Mouse (Mus musculus) MEL (cell line): ENCODE data around the gene Tomm20. TPM values are rescaled to one million over a fixed set of nuclear protein-coding genes. Genes with fewer than 3 reads are reported as not detected.

Experiments
- DNase-seq: peaks from one replicate; pipeline ENCODE4 v3.0.0; 2011; ENCODE audit warnings: low read depth, low spot score
- H3K27ac ChIP-seq: 2 replicates; pipeline ENCODE4 v1.5.1; 2012; ENCODE audit warnings: low read depth, mild to moderate bottlenecking, control low read depth, low read length, moderate library complexity; ENCODE audit not compliant: control insufficient read depth
- H3K27me3 ChIP-seq, 2 experiments: fragments of 150-350 bp in 1 of 2; sonication (generic) in 1 of 2; 2 replicates each; pipeline ENCODE4 v1.6.1; 2012; ENCODE audit warnings: low read length in 2 of 2, mild to moderate bottlenecking in 2 of 2, improper control_type of control experiment in 1 of 2, moderate library complexity in 1 of 2; ENCODE audit not compliant: insufficient read depth in 2 of 2, control insufficient read depth in 1 of 2
- H3K36me3 ChIP-seq, 2 experiments: 2 replicates each; pipeline ENCODE4 v1.6.1; 2012 to 2014; ENCODE audit warnings: low read length in 2 of 2, improper control_type of control experiment in 1 of 2, inconsistent platforms in 1 of 2, mild to moderate bottlenecking in 1 of 2; ENCODE audit not compliant: insufficient read depth in 2 of 2, control insufficient read depth in 1 of 2
- H3K4me1 ChIP-seq, 2 experiments: fragments of 150-350 bp in 1 of 2; sonication (generic) in 1 of 2; 2 replicates each; pipeline ENCODE4 v1.6.1; 2012; ENCODE audit warnings: low read length in 2 of 2, improper control_type of control experiment in 1 of 2, mild to moderate bottlenecking in 1 of 2; ENCODE audit not compliant: insufficient read depth in 2 of 2, control insufficient read depth in 1 of 2
- H3K4me3 ChIP-seq, 2 experiments: fragments of 150-350 bp in 1 of 2; sonication (generic) in 1 of 2; 2 replicates each; pipeline ENCODE4 v1.5.1; 2012; ENCODE audit warnings: low read depth in 2 of 2, low read length in 2 of 2, mild to moderate bottlenecking in 2 of 2, moderate library complexity in 2 of 2, control low read depth in 1 of 2, improper control_type of control experiment in 1 of 2; ENCODE audit not compliant: control insufficient read depth in 1 of 2, insufficient read depth in 1 of 2
- H3K79me2 ChIP-seq: 2 replicates; pipeline ENCODE4 v1.6.1; 2012; ENCODE audit warnings: mild to moderate bottlenecking, low read length, moderate library complexity; ENCODE audit not compliant: control insufficient read depth, poor library complexity, insufficient read depth
- H3K9ac ChIP-seq: 2 replicates; pipeline ENCODE4 v1.6.1; 2012; ENCODE audit warnings: low read depth, mild to moderate bottlenecking, control low read depth, low read length, moderate library complexity; ENCODE audit not compliant: control insufficient read depth, poor library complexity, severe bottlenecking
- H3K9me3 ChIP-seq: fragments of 150-350 bp; sonication (generic); replicated peaks from 2 replicates; pipeline ENCODE4 v1.6.1; 2012; ENCODE audit warnings: mild to moderate bottlenecking, low read length, improper control_type of control experiment, moderate library complexity; ENCODE audit not compliant: insufficient read depth
- CHD1 ChIP-seq: IDR thresholded peaks from 2 replicates; pipeline ENCODE4 v1.6.1; 2012; ENCODE audit warnings: low read depth, mild to moderate bottlenecking, inconsistent platforms, low read length, improper control_type of control experiment
- CTCF ChIP-seq, 3 experiments: IDR thresholded peaks in 2 of 3; conservative IDR thresholded peaks in 1 of 3; 2 replicates each; pipeline ENCODE4 v1.5.1; 2011 to 2012; ENCODE audit warnings: low read length in 3 of 3, low read depth in 2 of 3, mild to moderate bottlenecking in 2 of 3, improper control_type of control experiment in 1 of 3, inconsistent platforms in 1 of 3, mixed read lengths in 1 of 3, moderate library complexity in 1 of 3; ENCODE audit not compliant: control insufficient read depth in 1 of 3, insufficient read depth in 1 of 3, poor library complexity in 1 of 3, severe bottlenecking in 1 of 3
- ELF1 ChIP-seq: IDR thresholded peaks from 2 replicates; pipeline ENCODE4 v1.6.1; 2014; ENCODE audit warnings: low read depth, mild to moderate bottlenecking, inconsistent platforms, low read length, improper control_type of control experiment, moderate library complexity
- ETS1 ChIP-seq: IDR thresholded peaks from 2 replicates; pipeline ENCODE4 v1.6.1; 2012; ENCODE audit warnings: low read depth, mild to moderate bottlenecking, inconsistent platforms, low read length, improper control_type of control experiment, moderate library complexity
- KAT2A ChIP-seq: conservative IDR thresholded peaks from 2 replicates; pipeline ENCODE4 v1.6.1; 2012; ENCODE audit warnings: low read depth, low read length, improper control_type of control experiment, inconsistent platforms
- MAX ChIP-seq: IDR thresholded peaks from 2 replicates; pipeline ENCODE4 v1.6.1; 2011; ENCODE audit warnings: low read length, improper control_type of control experiment
- MAZ ChIP-seq: IDR thresholded peaks from 2 replicates; pipeline ENCODE4 v1.6.1; 2012; ENCODE audit warnings: low read depth, mild to moderate bottlenecking, inconsistent platforms, low read length, improper control_type of control experiment
- MYB ChIP-seq: IDR thresholded peaks from 2 replicates; pipeline ENCODE4 v1.6.1; 2011; ENCODE audit warnings: mild to moderate bottlenecking, low read depth, low read length, improper control_type of control experiment
- MYC ChIP-seq: IDR thresholded peaks from 2 replicates; pipeline ENCODE4 v1.6.1; 2011; ENCODE audit warnings: low read depth, mild to moderate bottlenecking, low read length, improper control_type of control experiment, moderate library complexity
- RAD21 ChIP-seq: IDR thresholded peaks from 2 replicates; pipeline ENCODE4 v1.6.1; 2011; ENCODE audit warnings: mild to moderate bottlenecking, low read depth, low read length, improper control_type of control experiment
- SMC3 ChIP-seq: IDR thresholded peaks from 2 replicates; pipeline ENCODE4 v1.6.1; 2011; ENCODE audit warnings: low read depth, low read length, improper control_type of control experiment
- TBP ChIP-seq: IDR thresholded peaks from 2 replicates; pipeline ENCODE4 v1.8.0; 2011; ENCODE audit warnings: low read depth, low read length, improper control_type of control experiment
- UBTF ChIP-seq: IDR thresholded peaks from 2 replicates; pipeline ENCODE4 v1.6.1; 2012; ENCODE audit warnings: low read depth, mild to moderate bottlenecking, inconsistent platforms, low read length, improper control_type of control experiment, moderate library complexity, borderline replicate concordance; ENCODE audit not compliant: insufficient read depth
- ZC3H11A ChIP-seq: IDR thresholded peaks from 2 replicates; pipeline ENCODE4 v1.6.1; 2012; ENCODE audit warnings: low read depth, mild to moderate bottlenecking, inconsistent platforms, low read length, improper control_type of control experiment
- ZNF384 ChIP-seq: IDR thresholded peaks from 2 replicates; pipeline ENCODE4 v1.6.1; 2012; ENCODE audit warnings: low read depth, mild to moderate bottlenecking, inconsistent platforms, low read length, improper control_type of control experiment
- polyA plus RNA-seq, 2 experiments: library from polyadenylated mRNA; stranded (reverse) in 1 of 2; unstranded in 1 of 2; fragments of >175 nt in 1 of 2; fragments of >200 nt in 1 of 2; gene quantifications; 2 replicates each; pipeline versions ENCODE4 v1.2.1 to v1.2.4; 2012; ENCODE audit warnings: low replicate concordance in 2 of 2, low read depth in 1 of 2; ENCODE audit not compliant: insufficient read length in 2 of 2, insufficient read depth in 1 of 2, missing spikeins in 1 of 2
- total RNA-seq: library from RNA; depleted of rRNA; stranded (reverse); fragments of 300-350 nt; gene quantifications from 2 replicates; pipeline ENCODE4 v1.2.3, GENCODE M21; 2012

Gene Tomm20
- total and polyA plus RNA-seq, 3 experiments: 676 to 886 TPM; not detected in 1

- Histone ChIP-seq H3K36me3 (no peaks in the 10 kb centered on the region), H3K79me2 (no peaks in the 10 kb centered on the region), H3K27me3 (peaks cover 0 to 2% of the 10 kb centered on the region in 2 experiments; a peak in 1 of 4 replicates), H3K27ac (no peak overlapping the region), H3K4me1 (no peaks in the 10 kb centered on the region), H3K4me3 (no peak overlapping the region), H3K9ac (no peak overlapping the region), H3K9me3 (no peaks in the 10 kb centered on the region)
- DNase-seq: no peak
- no peak for TF ChIP-seq CHD1
- no peak for TF ChIP-seq MYC
- TF ChIP-seq SMC3: no peak
- TF ChIP-seq ETS1: no peak
- TF ChIP-seq TBP: no peak
- no peak for TF ChIP-seq ELF1
- TF ChIP-seq KAT2A: no peak
Measured at GRCm38 (mm10) chr8:126978028-126978427, 32.4 kb upstream of the Tomm20 start.

DNA sequence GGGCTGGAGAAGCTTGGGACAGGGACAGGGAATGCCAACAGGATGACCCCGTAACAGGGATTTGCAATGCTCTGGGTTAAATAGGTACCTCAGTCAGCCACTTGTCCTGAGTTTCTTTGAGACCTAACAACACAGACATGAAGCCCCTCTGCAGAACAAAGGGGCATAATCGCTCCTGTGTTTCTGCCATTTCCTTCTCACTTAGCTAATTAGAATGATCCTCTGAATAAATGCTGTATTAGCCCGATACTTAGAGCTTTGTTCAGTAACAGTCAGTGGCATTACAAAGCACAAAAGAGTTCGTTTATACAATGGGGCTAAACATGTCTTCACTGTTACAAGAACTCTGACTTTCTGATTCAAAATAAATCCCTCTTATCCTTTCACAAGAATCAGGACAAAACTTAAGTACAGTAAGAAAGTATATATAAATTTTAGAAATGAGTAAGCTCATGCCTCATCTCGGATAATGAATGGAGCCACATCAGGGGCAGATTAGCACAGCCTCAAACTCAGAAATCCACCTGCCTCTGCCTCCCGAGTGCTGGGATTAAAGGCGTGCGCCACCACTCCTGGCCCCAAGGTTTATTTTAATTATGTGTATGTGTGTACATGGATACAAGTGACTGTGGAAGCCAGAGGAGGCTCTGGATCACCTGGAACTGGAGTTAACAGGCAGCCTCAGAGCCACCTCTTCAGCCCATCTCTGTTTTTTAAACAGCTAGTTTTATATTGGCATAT is 31.1 kb upstream of the Tomm20 start:
- Histone ChIP-seq H3K36me3 (no peaks in the 10 kb centered on the region), H3K4me3 (no peak overlapping the region), H3K79me2 (no peaks in the 10 kb centered on the region), H3K27ac (no peak overlapping the region), H3K27me3 (no peaks in the 10 kb centered on the region; a peak in 1 of 4 replicates), H3K9ac (no peak overlapping the region), H3K4me1 (no peaks in the 10 kb centered on the region), H3K9me3 (no peaks in the 10 kb centered on the region)
- TF ChIP-seq UBTF: no peak
- TF ChIP-seq ZNF384: no peak
- no peak for TF ChIP-seq MAZ
- TF ChIP-seq KAT2A: no peak
- no peak for DNase-seq

DNA sequence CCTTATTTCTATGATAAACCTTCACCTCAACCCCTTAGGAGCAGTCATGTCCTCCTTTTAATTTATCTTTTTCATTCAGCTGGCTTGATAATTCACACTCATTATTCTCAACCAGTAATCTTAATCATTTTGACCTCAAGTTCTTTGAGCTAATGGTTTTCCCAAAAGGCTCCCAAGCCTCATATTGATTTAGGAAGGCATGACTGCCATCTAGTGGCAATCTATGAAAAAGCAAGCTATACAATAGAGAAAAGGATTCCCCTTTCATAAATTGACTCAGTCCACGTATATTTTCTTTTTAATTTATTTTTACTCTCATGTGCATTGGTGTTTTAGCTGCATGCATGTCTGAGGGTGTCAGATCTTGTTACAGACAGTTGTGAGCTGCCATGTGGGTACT is 30.1 kb upstream of the Tomm20 start:
- Histone ChIP-seq H3K27ac (no peak overlapping the region), H3K27me3 (no peaks in the 10 kb centered on the region; a peak in 1 of 4 replicates), H3K4me1 (peaks cover 0 to 3% of the 10 kb centered on the region in 2 experiments; a peak in 1 of 4 replicates), H3K36me3 (peaks cover 0 to 3% of the 10 kb centered on the region in 2 experiments; a peak in 2 of 4 replicates), H3K9me3 (no peaks in the 10 kb centered on the region), H3K4me3 (no peak overlapping the region), H3K79me2 (peaks cover 1% of the 10 kb centered on the region; the same call in 1 of the 2 replicates), H3K9ac (no peak overlapping the region)
- TF ChIP-seq RAD21: peak; percentile 90
- TF ChIP-seq MAX: no peak
- TF ChIP-seq MYB: no peak
- TF ChIP-seq SMC3: peak; percentile 75
- TF ChIP-seq ZC3H11A: peak; percentile 71
- peak in 2 of 3 experiments; percentile 57 to 89; a peak in 4 of 6 replicates for TF ChIP-seq CTCF (IDR thresholded peaks at IDR 0.05 in 2 of 3, conservative IDR thresholded peaks at IDR 0.05 in 1 of 3; ENCODE audit: control insufficient read depth in 1 of 3, insufficient read depth in 1 of 3, low read depth in 2 of 3, low read length in 3 of 3, poor library complexity in 1 of 3, severe bottlenecking in 1 of 3)
- peak; percentile 71 for DNase-seq
